Mouse (Mus musculus) forebrain, embryonic 11.5 days (tissue): ENCODE measurements around the gene Trdmt1. TPM values are rescaled to one million over a fixed set of nuclear protein-coding genes. Genes with fewer than 3 reads are reported as not detected.

ENCODE experiments used
- ATAC-seq: fragments of 200-750 bp; cut with Nextera tagmentation; replicated peaks from 2 replicates; pipeline ENCODE4 v1.8.0; 2017; ENCODE audit warnings: moderate TSS enrichment; ENCODE audit not compliant: low FRiP score
- DNase-seq: peaks from one replicate; pipeline ENCODE4 v3.0.0-alpha.2; 2017; ENCODE audit warnings: low spot score
- H3K27ac ChIP-seq: fragments of 300-500 bp; sonication (generic); 2 replicates; pipeline ENCODE4 v1.5.1; 2014; ENCODE audit warnings: low read depth, low read length
- H3K27me3 ChIP-seq: fragments of 300-500 bp; sonication (generic); 2 replicates; pipeline ENCODE4 v1.6.1; 2014; ENCODE audit warnings: mild to moderate bottlenecking, low read length, mixed read lengths; ENCODE audit not compliant: control insufficient read depth, insufficient read depth
- H3K36me3 ChIP-seq: fragments of 300-500 bp; sonication (generic); 2 replicates; pipeline ENCODE4 v1.6.1; 2014; ENCODE audit warnings: mild to moderate bottlenecking, low read length, moderate library complexity, mixed read lengths; ENCODE audit not compliant: control insufficient read depth, insufficient read depth
- H3K4me1 ChIP-seq: fragments of 300-500 bp; sonication (generic); replicated peaks from 2 replicates; pipeline ENCODE4 v1.6.1; 2014; ENCODE audit warnings: low read length, mixed read lengths; ENCODE audit not compliant: control insufficient read depth, insufficient read depth
- H3K4me2 ChIP-seq: fragments of 300-500 bp; sonication (generic); 2 replicates; pipeline ENCODE4 v1.6.1; 2014; ENCODE audit warnings: low read depth, mild to moderate bottlenecking, low read length, moderate library complexity, mixed read lengths; ENCODE audit not compliant: severe bottlenecking
- H3K4me3 ChIP-seq: fragments of 300-500 bp; sonication (generic); 2 replicates; pipeline ENCODE4 v1.5.1; 2014; ENCODE audit warnings: low read depth, low read length
- H3K9ac ChIP-seq: fragments of 300-500 bp; sonication (generic); 2 replicates; pipeline ENCODE4 v1.6.1; 2014; ENCODE audit warnings: low read length
- H3K9me3 ChIP-seq: fragments of 300-500 bp; sonication (generic); 2 replicates; pipeline ENCODE4 v1.6.1; 2016; ENCODE audit warnings: low read length, mixed read lengths; ENCODE audit not compliant: control insufficient read depth
- WGBS: fragments of 180-500 bp; shearing (Covaris S2); extraction: QIAGEN DNeasy Blood & Tissue Kit; methylation state at CpG from one replicate; pipeline ENCODE4 v1.1.7; 2014; 5-methylcytosine and 5-hydroxymethylcytosine counted together
- polyA plus RNA-seq: library from polyadenylated mRNA; unstranded; fragments of >200 nt; fragmentation: Nextera tagmentation; extraction: Ambion mirVana; gene quantifications from 2 replicates; pipeline ENCODE4 v1.2.1, GENCODE M21; 2014

The Trdmt1 gene
- polyA plus RNA-seq, 1 experiment from 2014 or later = 9.4 TPM

DNA sequence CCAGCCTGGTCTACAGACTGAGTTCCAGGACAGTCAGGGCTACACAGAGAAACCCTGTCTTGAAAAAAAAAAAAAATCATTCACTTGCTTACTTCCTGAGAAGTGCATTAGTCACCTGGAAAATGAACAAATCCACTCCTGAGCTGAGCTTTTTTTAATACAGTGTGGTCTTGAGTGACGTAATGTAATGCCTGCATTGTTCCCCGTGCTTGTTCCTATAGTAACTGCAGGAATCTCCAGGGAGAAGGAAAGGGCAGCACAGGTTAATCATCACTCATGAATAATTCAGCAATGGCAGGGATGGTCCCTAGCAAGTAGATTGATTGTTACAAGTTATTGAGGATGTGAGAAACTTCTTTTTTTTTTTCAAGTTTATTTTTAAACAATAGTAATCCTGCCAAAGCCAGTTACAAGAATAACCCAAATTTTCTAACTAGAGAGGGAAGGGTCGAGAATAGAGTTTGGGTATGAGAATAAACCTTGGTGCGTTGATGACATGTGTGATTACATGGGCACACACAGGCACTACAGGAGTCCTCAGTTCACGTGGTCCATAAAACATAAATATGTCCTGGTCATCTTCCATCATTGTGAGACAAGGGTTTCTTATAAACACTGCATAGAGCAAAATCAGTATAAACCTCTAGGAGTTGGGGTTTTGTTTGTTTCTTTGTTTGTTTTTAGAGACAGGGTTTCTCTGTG, 44.0 kb downstream of the Trdmt1 start:
- H3K4me2 ChIP-seq = no peak overlapping the region
- 49% methylated on average over 5 of the region's 5 CpGs for WGBS
- ATAC-seq = peak; percentile 95
- no peak overlapping the region for H3K9ac ChIP-seq
- H3K27ac ChIP-seq = no peak overlapping the region
- H3K36me3 ChIP-seq = no peaks in the 10 kb centered on the region
- no peaks in the 10 kb centered on the region for H3K9me3 ChIP-seq
- no peak for DNase-seq
- H3K4me3 ChIP-seq = no peak overlapping the region
- H3K27me3 ChIP-seq = no peaks in the 10 kb centered on the region
- peaks cover 3% of the 10 kb centered on the region; the same call in 1 of the 2 replicates for H3K4me1 ChIP-seq

DNA sequence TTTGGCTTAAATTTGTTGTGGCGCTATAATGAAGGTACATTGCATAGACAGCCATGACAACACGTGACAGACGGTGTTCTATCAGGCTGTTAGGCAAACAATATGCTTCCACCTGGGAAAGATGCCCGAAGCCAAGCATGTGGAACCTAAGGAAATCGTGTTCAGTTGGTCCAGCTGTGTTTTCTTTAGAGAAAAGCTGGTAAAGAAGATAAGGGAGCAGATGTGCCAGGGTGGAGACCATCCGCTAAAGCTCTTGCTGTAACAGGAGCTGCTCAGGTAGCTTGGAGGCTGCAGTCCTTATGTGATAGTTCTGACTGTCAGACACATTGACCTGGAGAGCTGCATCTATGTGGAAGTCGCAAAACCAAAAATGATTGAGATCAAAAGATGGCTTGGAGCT, 45.3 kb downstream of the Trdmt1 start:
- H3K4me1 ChIP-seq = peaks cover 3% of the 10 kb centered on the region; the same call in 1 of the 2 replicates
- no peak overlapping the region for H3K27ac ChIP-seq
- H3K27me3 ChIP-seq = no peaks in the 10 kb centered on the region
- 89% methylated on average over 7 of the region's 7 CpGs for WGBS
- ATAC-seq (no peak), DNase-seq (no peak)
- H3K9ac ChIP-seq = no peak overlapping the region
- no peaks in the 10 kb centered on the region for H3K9me3 ChIP-seq
- H3K4me3 ChIP-seq = no peak overlapping the region
- H3K4me2 ChIP-seq = no peak overlapping the region
- H3K36me3 ChIP-seq = no peaks in the 10 kb centered on the region

DNA sequence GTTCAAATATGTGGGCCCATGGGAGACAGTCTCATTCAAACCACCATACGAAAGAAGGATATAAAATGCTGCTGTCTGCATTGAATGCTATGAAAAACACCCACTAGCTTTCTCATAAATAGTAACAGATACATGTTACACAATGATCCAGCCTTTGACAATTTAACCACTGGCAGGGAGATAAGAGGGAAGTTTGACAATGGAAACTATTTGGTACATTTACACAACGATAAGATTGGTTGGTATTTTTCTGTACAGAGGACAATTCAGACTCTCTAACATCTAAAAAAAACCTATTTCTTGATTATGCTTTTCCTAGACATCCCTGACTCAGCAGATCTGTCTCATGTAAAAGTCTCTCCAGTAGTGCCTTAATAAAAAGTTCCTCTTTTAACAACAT, 48.4 kb downstream of the Trdmt1 start:
- Histone ChIP-seq H3K4me1 (peaks cover 5% of the 10 kb centered on the region; the same call in 1 of the 2 replicates), H3K36me3 (no peaks in the 10 kb centered on the region), H3K9me3 (no peaks in the 10 kb centered on the region), H3K4me3 (no peak overlapping the region), H3K27me3 (no peaks in the 10 kb centered on the region), H3K27ac (no peak overlapping the region), H3K9ac (no peak overlapping the region), H3K4me2 (no peak overlapping the region)
- ATAC-seq = no peak
- DNase-seq = no peak
- WGBS = 87% methylated on average over 2 of the region's 2 CpGs

DNA sequence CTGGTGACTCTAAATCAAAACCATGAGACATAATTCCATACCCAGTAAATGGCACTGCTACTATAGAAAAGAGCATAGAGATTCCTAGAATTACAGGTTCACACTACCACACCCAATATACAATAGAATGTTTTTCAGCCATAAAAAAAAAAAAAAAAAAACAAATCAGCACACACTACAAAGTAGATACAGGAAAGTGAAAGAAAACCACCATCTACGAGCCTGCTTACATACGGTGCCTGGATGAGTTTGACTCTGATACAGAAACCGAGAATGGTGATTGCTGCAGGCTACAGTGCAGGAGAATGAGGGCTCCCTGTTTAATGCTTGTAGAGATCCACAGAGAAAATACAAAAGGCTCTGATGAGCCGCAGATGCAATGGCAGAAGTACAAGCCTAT, 51.5 kb downstream of the Trdmt1 start:
- no peak overlapping the region for H3K27ac ChIP-seq
- DNase-seq = no peak
- no peaks in the 10 kb centered on the region for H3K9me3 ChIP-seq
- H3K4me2 ChIP-seq = no peak overlapping the region
- H3K4me1 ChIP-seq = peaks cover 5% of the 10 kb centered on the region; the same call in 1 of the 2 replicates
- no peaks in the 10 kb centered on the region for H3K27me3 ChIP-seq
- no peak for ATAC-seq
- H3K4me3 ChIP-seq = no peak overlapping the region
- H3K36me3 ChIP-seq = no peaks in the 10 kb centered on the region
- H3K9ac ChIP-seq = no peak overlapping the region
- WGBS = 82% methylated on average over 4 of the region's 4 CpGs

DNA sequence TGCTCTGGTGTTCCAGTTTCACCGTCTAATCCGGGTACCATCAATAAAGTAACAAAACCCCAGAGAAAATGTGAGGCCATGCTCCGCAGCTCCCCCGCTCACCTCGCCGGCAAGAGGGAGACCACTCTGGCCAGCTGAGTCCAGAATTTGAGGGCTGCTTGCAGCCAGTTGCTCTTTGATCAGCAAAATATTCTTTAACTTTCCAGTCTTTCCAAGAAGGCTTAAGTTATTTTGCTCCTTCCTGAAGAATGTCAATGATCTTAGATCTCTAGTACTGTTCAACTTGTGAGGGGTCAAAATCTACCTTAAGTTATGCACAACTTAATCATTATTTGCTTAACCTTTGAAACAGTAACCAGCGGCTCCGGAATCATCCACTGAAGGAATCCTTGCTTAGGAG, 52.7 kb downstream of the Trdmt1 start, which contains the start of gene Cubn:
Gene Cubn, minus strand, starts transcription at position 80 of the 400 bp plus-strand sequence.
- H3K27me3 ChIP-seq = no peaks in the 10 kb centered on the region
- H3K4me1 ChIP-seq = peaks cover 5% of the 10 kb centered on the region; the same call in 1 of the 2 replicates
- WGBS = 32% methylated on average over 8 of the region's 8 CpGs
- no peak for DNase-seq
- no peaks in the 10 kb centered on the region for H3K9me3 ChIP-seq
- no peaks in the 10 kb centered on the region for H3K36me3 ChIP-seq
- 0 out of 2 replicates have a peak, but pooled peaks have one; percentile 37 for ATAC-seq
- H3K9ac ChIP-seq = no peak within 1 kb of the TSS; the same call in 1 of the 2 replicates
- no peak within 1 kb of the TSS for H3K4me3 ChIP-seq
- no peak within 1 kb of the TSS for H3K27ac ChIP-seq
- H3K4me2 ChIP-seq = no peak within 1 kb of the TSS

DNA sequence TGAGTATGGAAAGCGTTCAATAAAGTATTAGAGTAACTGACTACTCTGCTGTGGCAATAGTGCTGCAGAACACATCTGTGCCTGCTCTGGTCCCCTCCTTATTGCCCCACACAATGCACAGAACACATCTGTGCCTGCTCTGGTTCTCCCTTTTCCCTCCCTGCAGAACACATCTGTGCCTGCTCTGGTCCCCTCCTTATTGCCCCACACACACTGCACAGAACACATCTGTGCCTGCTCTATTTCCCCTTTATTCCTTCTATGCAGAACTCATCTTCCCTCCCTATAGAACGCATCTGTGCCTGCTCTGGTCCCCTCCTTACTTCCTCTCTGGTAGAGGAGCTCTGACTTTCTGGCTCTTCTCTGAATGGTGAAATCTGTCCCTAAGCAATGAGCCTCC, 54.0 kb downstream of the Trdmt1 start:
- Histone ChIP-seq H3K4me3 (no peak overlapping the region), H3K4me2 (no peak overlapping the region), H3K36me3 (no peaks in the 10 kb centered on the region), H3K27ac (no peak overlapping the region), H3K9me3 (no peaks in the 10 kb centered on the region), H3K27me3 (no peaks in the 10 kb centered on the region), H3K9ac (no peak overlapping the region), H3K4me1 (peaks cover 5% of the 10 kb centered on the region; the same call in 1 of the 2 replicates)
- ATAC-seq (no peak), DNase-seq (no peak)
- 94% methylated on average over 2 of the region's 2 CpGs for WGBS

DNA sequence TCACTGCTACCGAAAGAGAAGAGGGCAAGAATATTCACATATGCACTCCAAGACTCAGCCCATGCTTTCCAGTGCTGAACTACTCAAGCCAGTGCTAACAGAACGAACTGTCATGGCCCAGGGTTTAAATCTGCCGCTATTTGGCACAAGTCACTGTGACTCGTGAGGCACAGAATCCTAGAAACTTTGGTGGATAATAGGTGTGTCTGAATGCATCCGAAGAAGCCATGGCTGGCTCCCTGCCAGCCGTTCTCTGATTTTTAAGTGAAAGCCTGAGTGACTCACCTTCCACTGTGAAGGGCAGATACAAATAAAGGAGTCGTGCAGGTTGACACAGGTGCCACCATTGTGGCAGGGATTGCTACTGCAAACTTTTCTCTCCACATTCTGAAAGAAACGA, 58.0 kb downstream of the Trdmt1 start:
- DNase-seq (no peak), ATAC-seq (no peak)
- Histone ChIP-seq H3K9me3 (no peaks in the 10 kb centered on the region), H3K27me3 (no peaks in the 10 kb centered on the region), H3K4me2 (no peak overlapping the region), H3K27ac (no peak overlapping the region), H3K4me3 (no peak overlapping the region), H3K9ac (no peak overlapping the region), H3K36me3 (no peaks in the 10 kb centered on the region), H3K4me1 (peaks cover 1% of the 10 kb centered on the region; the same call in 1 of the 2 replicates)
- 81% methylated on average over 8 of the region's 8 CpGs for WGBS

DNA sequence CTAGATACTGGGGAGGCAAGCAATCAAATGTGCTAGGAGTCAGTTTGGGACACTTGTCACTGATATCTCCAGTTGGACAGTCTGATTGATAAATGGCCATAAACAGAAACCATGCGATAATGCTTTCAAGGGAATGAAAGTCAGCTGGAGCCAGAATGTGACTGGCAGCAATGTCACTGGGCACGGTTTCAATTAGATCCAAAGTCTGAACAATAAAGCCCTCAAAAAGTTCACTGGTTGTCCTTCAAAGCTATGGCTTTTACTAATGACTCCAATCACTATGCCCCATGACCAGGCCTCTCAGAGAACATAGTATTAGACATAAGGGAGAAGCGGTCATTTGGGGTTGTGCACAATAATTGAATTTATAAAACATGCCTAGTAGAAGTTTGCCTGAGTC, 59.9 kb downstream of the Trdmt1 start:
- H3K4me1 ChIP-seq = no peaks in the 10 kb centered on the region
- H3K4me2 ChIP-seq = no peak overlapping the region
- no peak overlapping the region for H3K27ac ChIP-seq
- WGBS = 85% methylated on average over 3 of the region's 3 CpGs
- no peak overlapping the region for H3K9ac ChIP-seq
- no peak for ATAC-seq
- DNase-seq = no peak
- no peaks in the 10 kb centered on the region for H3K27me3 ChIP-seq
- H3K36me3 ChIP-seq = no peaks in the 10 kb centered on the region
- no peaks in the 10 kb centered on the region for H3K9me3 ChIP-seq
- H3K4me3 ChIP-seq = no peak overlapping the region

DNA sequence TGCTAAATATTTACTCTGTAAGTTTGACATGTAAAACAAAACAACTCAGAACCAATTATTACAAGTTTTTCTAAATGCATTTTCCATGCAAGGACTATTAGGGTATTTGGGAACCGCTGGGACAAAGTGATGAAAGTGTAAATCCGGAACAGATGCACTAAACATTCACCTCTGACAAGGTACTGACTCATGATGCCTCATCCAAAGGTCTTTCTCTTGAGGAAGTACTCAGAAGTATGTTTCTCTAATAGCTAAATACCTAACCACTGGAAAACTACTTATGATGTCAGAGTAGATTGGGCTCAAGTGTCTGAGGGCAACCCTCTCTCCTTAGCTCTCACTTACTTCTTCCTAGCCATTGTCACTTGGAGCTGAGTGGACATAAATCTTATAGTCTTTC, 63.7 kb downstream of the Trdmt1 start:
- H3K9ac ChIP-seq = no peak overlapping the region
- H3K4me2 ChIP-seq = no peak overlapping the region
- 93% methylated on average over 2 of the region's 2 CpGs for WGBS

More for the DNA sequence above, 63.7 kb downstream of the Trdmt1 start:
- no peak overlapping the region for H3K4me3 ChIP-seq
- no peaks in the 10 kb centered on the region for H3K4me1 ChIP-seq
- no peaks in the 10 kb centered on the region for H3K27me3 ChIP-seq
- ATAC-seq = no peak
- no peak overlapping the region for H3K27ac ChIP-seq
- H3K36me3 ChIP-seq = no peaks in the 10 kb centered on the region
- H3K9me3 ChIP-seq = no peaks in the 10 kb centered on the region
- no peak for DNase-seq
